ENCODE assay signal across 34 mouse cellular contexts in genomic region chr9:68491151-68491550, GRCm38 (mm10).
"Had no signal": no experiment of that assay in that cellular context is flagged by ENCODE, and none has a peak within 500 bp of the region (broad histone marks: within the 10 kb centered on the region; RNA-seq: fewer than 3 reads in every experiment).

No protein-coding gene starts in this region.

- H3K9me3 ChIP-seq: heart, embryonic 10.5 days; heart, embryonic 12.5 days; heart, embryonic 13.5 days; heart, embryonic 15.5 days; hindbrain, embryonic 10.5 days; hindbrain, embryonic 12.5 days; hindbrain, embryonic 13.5 days; hindbrain, embryonic 15.5 days; intestine, embryonic 15.5 days; kidney, embryonic 15.5 days had no signal

- H3K9ac ChIP-seq: heart, embryonic 12.5 days; heart, embryonic 13.5 days; heart, embryonic 15.5 days; hindbrain, embryonic 12.5 days; hindbrain, embryonic 13.5 days; hindbrain, embryonic 14.5 days; hindbrain, embryonic 15.5 days; intestine, embryonic 15.5 days; kidney, embryonic 15.5 days had no signal

- ATAC-seq: hindbrain, embryonic 16.5 days; hindbrain, postnatal 0 days; inflammation-experienced regulatory T-cells, adult 6 months; intestine, embryonic 15.5 days; intestine, embryonic 16.5 days; intestine, postnatal 0 days had no signal

- H3K36me3 ChIP-seq: heart, embryonic 10.5 days; heart, embryonic 12.5 days; heart, embryonic 13.5 days; heart, embryonic 15.5 days; hindbrain, embryonic 10.5 days; hindbrain, embryonic 12.5 days; hindbrain, embryonic 13.5 days; hindbrain, embryonic 15.5 days; intestine, embryonic 15.5 days; kidney, embryonic 15.5 days had no signal

- H3K4me3 ChIP-seq: heart, embryonic 10.5 days; heart, embryonic 12.5 days; heart, embryonic 13.5 days; heart, embryonic 15.5 days; hindbrain, embryonic 10.5 days; hindbrain, embryonic 12.5 days; hindbrain, embryonic 13.5 days; hindbrain, embryonic 15.5 days; intestine, embryonic 15.5 days; kidney, embryonic 15.5 days; layer of hippocampus, adult 2 months had no signal

- DNase-seq: heart, postnatal 10 days; heart, postnatal 36 days; heart, postnatal 4 days; kidney, adult 11 months; kidney, adult 18-20 months; kidney, adult 2 months; kidney, adult 8-10 months; kidney, adult 9 months; kidney, postnatal 10 days; kidney, postnatal 14 days; kidney, postnatal 25 days; kidney, postnatal 36 days; kidney, postnatal 4 days; layer of hippocampus, adult 9-11 months; layer of hippocampus, postnatal 36 days had no signal

- H3K4me1 ChIP-seq: heart, embryonic 10.5 days; heart, embryonic 12.5 days; heart, embryonic 13.5 days; heart, embryonic 15.5 days; hindbrain, embryonic 10.5 days; hindbrain, embryonic 12.5 days; hindbrain, embryonic 13.5 days; hindbrain, embryonic 15.5 days; intestine, embryonic 15.5 days; kidney, embryonic 15.5 days had no signal

- H3K4me2 ChIP-seq: heart, embryonic 11.5 days; heart, embryonic 12.5 days; heart, embryonic 13.5 days; heart, embryonic 15.5 days; hindbrain, embryonic 12.5 days; hindbrain, embryonic 13.5 days; hindbrain, embryonic 14.5 days; hindbrain, embryonic 15.5 days; intestine, embryonic 15.5 days; kidney, embryonic 15.5 days had no signal

- H3K27me3 ChIP-seq: heart, embryonic 12.5 days; heart, embryonic 13.5 days; heart, embryonic 15.5 days; hindbrain, embryonic 12.5 days; hindbrain, embryonic 13.5 days; hindbrain, embryonic 15.5 days; intestine, embryonic 15.5 days; kidney, embryonic 15.5 days had no signal

- H3K27ac ChIP-seq: heart, embryonic 10.5 days; heart, embryonic 13.5 days; heart, embryonic 15.5 days; hindbrain, embryonic 10.5 days; hindbrain, embryonic 12.5 days; hindbrain, embryonic 13.5 days; hindbrain, embryonic 14.5 days; hindbrain, embryonic 15.5 days; hindbrain, postnatal 0 days; intestine, embryonic 15.5 days; kidney, embryonic 15.5 days; kidney, postnatal 0 days; layer of hippocampus, adult 2 months had no signal
